Mouse (Mus musculus): Measurements from ENCODE around the gene Fgfr2. TPM values are rescaled to one million over a fixed set of nuclear protein-coding genes. Genes with fewer than 3 reads are reported as not detected.

Gene Fgfr2
- polyA plus RNA-seq, 1 experiment from 2014 or later, result 92.0 TPM

- no peaks in the 10 kb centered on the region for H3K4me1 ChIP-seq (ENCODE audit: control insufficient read depth, insufficient read depth, low read length)
- H3K27ac ChIP-seq (ENCODE audit: low read depth, low read length), result no peak overlapping the region
- H3K36me3 ChIP-seq (ENCODE audit: control insufficient read depth, insufficient read depth, low read length), result no peaks in the 10 kb centered on the region
- H3K27me3 ChIP-seq (ENCODE audit: control insufficient read depth, insufficient read depth, low read length), result no peaks in the 10 kb centered on the region
- H3K4me2 ChIP-seq, result no peak overlapping the region
- no peak overlapping the region for H3K4me3 ChIP-seq (ENCODE audit: low read depth, low read length)
- WGBS, result 93% methylated on average over 2 of the region's 2 CpGs
- ATAC-seq (ENCODE audit: low FRiP score) (no peak), DNase-seq (ENCODE audit: low spot score, missing footprints) (no peak)
- no peak overlapping the region for H3K9ac ChIP-seq (ENCODE audit: low read length)
- H3K9me3 ChIP-seq (ENCODE audit: control insufficient read depth, low read length), result no peaks in the 10 kb centered on the region
Observed at GRCm38 (mm10) chr7:132675922-132676321, 447.2 kb downstream of the Fgfr2 start.

GRCm38 (mm10) chr7:132673931-132674755 lies 449.0 kb downstream of the Fgfr2 start:
- Histone ChIP-seq H3K9me3 (ENCODE audit: control insufficient read depth, low read length) (no peaks in the 10 kb centered on the region), H3K9ac (ENCODE audit: low read length) (no peak overlapping the region), H3K36me3 (ENCODE audit: control insufficient read depth, insufficient read depth, low read length) (no peaks in the 10 kb centered on the region), H3K4me1 (ENCODE audit: control insufficient read depth, insufficient read depth, low read length) (no peaks in the 10 kb centered on the region), H3K27me3 (ENCODE audit: control insufficient read depth, insufficient read depth, low read length) (no peaks in the 10 kb centered on the region), H3K4me3 (ENCODE audit: low read depth, low read length) (no peak overlapping the region), H3K4me2 (no peak overlapping the region), H3K27ac (ENCODE audit: low read depth, low read length) (no peak overlapping the region)
- ATAC-seq (ENCODE audit: low FRiP score), result no peak
- DNase-seq (ENCODE audit: low spot score, missing footprints), result no peak
- WGBS, result 67% methylated on average over 17 of the region's 17 CpGs

GRCm38 (mm10) chr7:132672481-132672959 lies 450.6 kb downstream of the Fgfr2 start:
- Histone ChIP-seq H3K4me2 (no peak overlapping the region), H3K4me1 (ENCODE audit: control insufficient read depth, insufficient read depth, low read length) (no peaks in the 10 kb centered on the region), H3K27ac (ENCODE audit: low read depth, low read length) (no peak overlapping the region), H3K4me3 (ENCODE audit: low read depth, low read length) (no peak overlapping the region), H3K9me3 (ENCODE audit: control insufficient read depth, low read length) (no peaks in the 10 kb centered on the region), H3K36me3 (ENCODE audit: control insufficient read depth, insufficient read depth, low read length) (no peaks in the 10 kb centered on the region), H3K9ac (ENCODE audit: low read length) (no peak overlapping the region), H3K27me3 (ENCODE audit: control insufficient read depth, insufficient read depth, low read length) (no peaks in the 10 kb centered on the region)
- ATAC-seq (ENCODE audit: low FRiP score) (no peak), DNase-seq (ENCODE audit: low spot score, missing footprints) (no peak)
- WGBS, result 85% methylated on average over 7 of the region's 7 CpGs

- Histone ChIP-seq H3K4me2 (no peak overlapping the region), H3K9ac (ENCODE audit: low read length) (no peak overlapping the region), H3K9me3 (ENCODE audit: control insufficient read depth, low read length) (no peaks in the 10 kb centered on the region), H3K36me3 (ENCODE audit: control insufficient read depth, insufficient read depth, low read length) (no peaks in the 10 kb centered on the region), H3K4me1 (ENCODE audit: control insufficient read depth, insufficient read depth, low read length) (peaks cover 2% of the 10 kb centered on the region; the same call in 1 of the 2 replicates), H3K4me3 (ENCODE audit: low read depth, low read length) (no peak overlapping the region), H3K27ac (ENCODE audit: low read depth, low read length) (no peak overlapping the region), H3K27me3 (ENCODE audit: control insufficient read depth, insufficient read depth, low read length) (no peaks in the 10 kb centered on the region)
- ATAC-seq (ENCODE audit: low FRiP score) (no peak), DNase-seq (ENCODE audit: low spot score, missing footprints) (no peak)
- WGBS, result 98% methylated on average over 3 of the region's 3 CpGs
Observed at GRCm38 (mm10) chr7:132670863-132671165, 452.3 kb downstream of the Fgfr2 start.

- WGBS, result 91% methylated on average over 20 of the region's 20 CpGs
- no peak for DNase-seq (ENCODE audit: low spot score, missing footprints)
- Histone ChIP-seq H3K4me3 (ENCODE audit: low read depth, low read length) (no peak overlapping the region), H3K4me1 (ENCODE audit: control insufficient read depth, insufficient read depth, low read length) (peaks cover 7% of the 10 kb centered on the region; the same call in 1 of the 2 replicates), H3K36me3 (ENCODE audit: control insufficient read depth, insufficient read depth, low read length) (no peaks in the 10 kb centered on the region), H3K9me3 (ENCODE audit: control insufficient read depth, low read length) (no peaks in the 10 kb centered on the region), H3K9ac (ENCODE audit: low read length) (no peak overlapping the region), H3K27ac (ENCODE audit: low read depth, low read length) (no peak overlapping the region), H3K27me3 (ENCODE audit: control insufficient read depth, insufficient read depth, low read length) (no peaks in the 10 kb centered on the region), H3K4me2 (no peak overlapping the region)
- ATAC-seq (ENCODE audit: low FRiP score), result no peak
Observed at GRCm38 (mm10) chr7:132669999-132670862, 452.9 kb downstream of the Fgfr2 start.

- Histone ChIP-seq H3K27ac (ENCODE audit: low read depth, low read length) (no peak overlapping the region), H3K4me1 (ENCODE audit: control insufficient read depth, insufficient read depth, low read length) (peaks cover 7% of the 10 kb centered on the region; the same call in 1 of the 2 replicates), H3K9me3 (ENCODE audit: control insufficient read depth, low read length) (no peaks in the 10 kb centered on the region), H3K4me3 (ENCODE audit: low read depth, low read length) (no peak overlapping the region), H3K9ac (ENCODE audit: low read length) (no peak overlapping the region), H3K36me3 (ENCODE audit: control insufficient read depth, insufficient read depth, low read length) (no peaks in the 10 kb centered on the region), H3K4me2 (no peak overlapping the region), H3K27me3 (ENCODE audit: control insufficient read depth, insufficient read depth, low read length) (no peaks in the 10 kb centered on the region)
- ATAC-seq (ENCODE audit: low FRiP score) (no peak), DNase-seq (ENCODE audit: low spot score, missing footprints) (no peak)
- 76% methylated on average over 2 of the region's 2 CpGs for WGBS
Observed at GRCm38 (mm10) chr7:132668604-132669003, 454.5 kb downstream of the Fgfr2 start.

GRCm38 (mm10) chr7:132666516-132666915 lies 456.6 kb downstream of the Fgfr2 start:
- Histone ChIP-seq H3K4me1 (ENCODE audit: control insufficient read depth, insufficient read depth, low read length) (peaks cover 7% of the 10 kb centered on the region; the same call in 1 of the 2 replicates), H3K9ac (ENCODE audit: low read length) (no peak overlapping the region), H3K9me3 (ENCODE audit: control insufficient read depth, low read length) (no peaks in the 10 kb centered on the region), H3K4me3 (ENCODE audit: low read depth, low read length) (no peak overlapping the region), H3K4me2 (no peak overlapping the region), H3K27ac (ENCODE audit: low read depth, low read length) (no peak overlapping the region), H3K27me3 (ENCODE audit: control insufficient read depth, insufficient read depth, low read length) (no peaks in the 10 kb centered on the region), H3K36me3 (ENCODE audit: control insufficient read depth, insufficient read depth, low read length) (no peaks in the 10 kb centered on the region)
- DNase-seq (ENCODE audit: low spot score, missing footprints), result peak; percentile 76
- ATAC-seq (ENCODE audit: low FRiP score), result no peak
- WGBS, result 73% methylated on average over 4 of the region's 4 CpGs

- ATAC-seq (ENCODE audit: low FRiP score), result peak; percentile 65; the same call in 1 of the 2 replicates
- Histone ChIP-seq H3K4me3 (ENCODE audit: low read depth, low read length) (no peak overlapping the region), H3K4me2 (no peak overlapping the region), H3K4me1 (ENCODE audit: control insufficient read depth, insufficient read depth, low read length) (peaks cover 7% of the 10 kb centered on the region; the same call in 1 of the 2 replicates), H3K36me3 (ENCODE audit: control insufficient read depth, insufficient read depth, low read length) (no peaks in the 10 kb centered on the region), H3K9me3 (ENCODE audit: control insufficient read depth, low read length) (no peaks in the 10 kb centered on the region), H3K27ac (ENCODE audit: low read depth, low read length) (no peak overlapping the region), H3K9ac (ENCODE audit: low read length) (no peak overlapping the region), H3K27me3 (ENCODE audit: control insufficient read depth, insufficient read depth, low read length) (no peaks in the 10 kb centered on the region)
- WGBS, result 40% methylated on average over 8 of the region's 8 CpGs
- no peak for DNase-seq (ENCODE audit: low spot score, missing footprints)
Observed at GRCm38 (mm10) chr7:132665664-132666382, 457.3 kb downstream of the Fgfr2 start.
